Mouse (Mus musculus): Measurements from ENCODE around the gene Dcst1.

DNA sequence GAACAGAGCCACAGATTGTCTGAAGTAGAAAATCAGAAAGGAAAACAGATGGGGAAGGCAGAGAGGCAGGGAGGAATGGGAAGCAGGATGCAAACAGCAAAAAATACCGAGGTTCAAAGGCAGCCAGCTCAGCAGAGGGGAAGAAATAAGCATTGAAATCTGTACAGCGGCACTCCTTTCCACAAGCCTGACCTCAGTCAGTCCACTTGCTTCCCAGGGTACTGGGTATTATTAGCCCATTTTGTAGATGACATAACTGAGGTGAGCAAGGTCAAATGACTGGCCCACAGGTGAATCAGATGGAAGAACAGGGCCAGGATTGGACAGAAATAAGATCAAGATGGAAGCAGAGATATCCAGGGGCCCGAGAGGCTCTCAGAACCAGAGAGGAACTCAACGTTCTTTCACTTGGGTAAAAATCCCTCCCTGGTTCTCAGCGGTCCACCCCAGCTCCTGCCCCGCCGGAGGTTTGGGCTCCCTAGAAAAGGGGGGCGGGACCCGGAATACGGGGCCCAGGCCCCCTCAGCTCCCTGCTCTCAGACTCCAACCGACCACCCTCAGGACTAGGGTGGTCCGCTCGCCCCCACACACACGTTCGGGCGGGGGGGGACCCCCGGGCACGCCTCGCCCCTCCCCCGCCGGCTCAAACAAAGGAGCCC lies 27.9 kb downstream of the Dcst1 start:
- no peak for TF ChIP-seq CTCF (IDR thresholded peaks at IDR 0.05; ENCODE audit: control insufficient read depth, insufficient read depth, insufficient replicate concordance, low read depth, low read length)
- TF ChIP-seq POLR2A (IDR thresholded peaks at IDR 0.05; ENCODE audit: control insufficient read depth, low read depth, low read length), result no peak
